Mouse (Mus musculus) bone marrow, adult 2 months (tissue): ENCODE data around the gene Nek2.

Source experiments
- CTCF ChIP-seq: fragments of 200-500 bp; IDR thresholded peaks from 2 replicates; pipeline ENCODE4 v1.5.1; 2011; ENCODE audit warnings: low read length, control low read depth; ENCODE audit not compliant: control insufficient read depth, insufficient read depth
- POLR2A ChIP-seq: fragments of 200-500 bp; IDR thresholded peaks from 2 replicates; pipeline ENCODE4 v1.6.1; 2011; ENCODE audit warnings: low read depth, mild to moderate bottlenecking, control low read depth, low read length, borderline replicate concordance; ENCODE audit not compliant: control insufficient read depth

- no peak for TF ChIP-seq POLR2A
- TF ChIP-seq CTCF: no peak
Measured at GRCm38 (mm10) chr1:191802820-191803655, 18.2 kb upstream of the Nek2 start.
